Mouse (Mus musculus) heart, embryonic 11.5 days (tissue): ENCODE results near the gene Pigv. TPM values are rescaled to one million over a fixed set of nuclear protein-coding genes. Genes with fewer than 3 reads are reported as not detected.

ENCODE experiments used
- ATAC-seq: fragments of 200-750 bp; cut with Nextera tagmentation; replicated peaks from 2 replicates; pipeline ENCODE4 v1.8.0; 2017; ENCODE audit warnings: moderate library complexity; ENCODE audit not compliant: insufficient number of reproducible peaks, low FRiP score, low TSS enrichment
- H3K27ac ChIP-seq: fragments of 300-500 bp; sonication (generic); 2 replicates; pipeline ENCODE4 v1.5.1; 2014; ENCODE audit warnings: mild to moderate bottlenecking, low read depth, low read length
- H3K27me3 ChIP-seq: fragments of 300-500 bp; sonication (generic); 2 replicates; pipeline ENCODE4 v1.6.1; 2014; ENCODE audit warnings: mild to moderate bottlenecking, low read length, mixed read lengths; ENCODE audit not compliant: control insufficient read depth, insufficient read depth
- H3K36me3 ChIP-seq: fragments of 300-500 bp; sonication (generic); 2 replicates; pipeline ENCODE4 v1.6.1; 2014; ENCODE audit warnings: mild to moderate bottlenecking, low read length, moderate library complexity, mixed read lengths; ENCODE audit not compliant: control insufficient read depth, insufficient read depth
- H3K4me1 ChIP-seq: fragments of 300-500 bp; sonication (generic); 2 replicates; pipeline ENCODE4 v1.6.1; 2014; ENCODE audit warnings: low read length; ENCODE audit not compliant: control insufficient read depth, insufficient read depth
- H3K4me2 ChIP-seq: fragments of 300-500 bp; sonication (generic); 2 replicates; pipeline ENCODE4 v1.6.1; 2014; ENCODE audit warnings: mild to moderate bottlenecking, moderate library complexity
- H3K4me3 ChIP-seq: fragments of 300-500 bp; sonication (generic); 2 replicates; pipeline ENCODE4 v1.5.1; 2014; ENCODE audit warnings: low read depth, low read length
- H3K9ac ChIP-seq: fragments of 300-500 bp; sonication (generic); 2 replicates; pipeline ENCODE4 v1.6.1; 2014; ENCODE audit warnings: mild to moderate bottlenecking, low read depth, low read length, moderate library complexity
- H3K9me3 ChIP-seq: fragments of 300-500 bp; sonication (generic); replicated peaks from 2 replicates; pipeline ENCODE4 v1.6.1; 2016; ENCODE audit warnings: low read length; ENCODE audit not compliant: control insufficient read depth
- WGBS: fragments of 180-500 bp; shearing (Covaris S2); extraction: QIAGEN DNeasy Blood & Tissue Kit; methylation state at CpG from one replicate; pipeline ENCODE4 v1.1.7; 2014; ENCODE audit not compliant: insufficient replicate concordance; 5-methylcytosine and 5-hydroxymethylcytosine counted together
- polyA plus RNA-seq: library from polyadenylated mRNA; unstranded; fragments of >200 nt; fragmentation: Nextera tagmentation; extraction: Ambion mirVana; gene quantifications from 2 replicates; pipeline ENCODE4 v1.2.1, GENCODE M21; 2014

Pigv gene
- polyA plus RNA-seq, 1 experiment from 2014 or later: 13.9 TPM

DNA sequence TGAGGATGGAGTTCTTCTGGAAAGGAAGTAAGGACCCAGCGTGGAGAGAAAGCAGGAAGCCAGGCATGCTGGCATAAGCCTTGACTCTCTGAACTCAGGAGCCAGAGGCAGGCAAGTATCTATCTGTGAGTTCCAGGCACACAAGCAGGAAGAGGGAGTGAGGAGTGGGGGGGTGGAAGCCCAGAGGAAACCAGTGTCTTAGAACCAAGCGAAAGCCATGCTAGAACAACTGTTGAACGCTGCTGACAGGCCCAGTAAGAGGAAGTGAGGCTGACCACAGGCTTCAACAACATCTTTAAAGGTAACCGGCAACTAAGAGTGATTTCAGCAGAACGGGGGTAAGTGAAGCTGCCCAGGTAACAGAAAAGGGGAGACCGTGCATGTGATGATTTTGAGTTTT, 6.2 kb downstream of the Pigv start:
- Histone ChIP-seq H3K27ac (no peak overlapping the region), H3K36me3 (0 out of 2 replicates have a peak, but pooled peaks cover 2% of the 10 kb centered on the region)
- no peak for ATAC-seq

DNA sequence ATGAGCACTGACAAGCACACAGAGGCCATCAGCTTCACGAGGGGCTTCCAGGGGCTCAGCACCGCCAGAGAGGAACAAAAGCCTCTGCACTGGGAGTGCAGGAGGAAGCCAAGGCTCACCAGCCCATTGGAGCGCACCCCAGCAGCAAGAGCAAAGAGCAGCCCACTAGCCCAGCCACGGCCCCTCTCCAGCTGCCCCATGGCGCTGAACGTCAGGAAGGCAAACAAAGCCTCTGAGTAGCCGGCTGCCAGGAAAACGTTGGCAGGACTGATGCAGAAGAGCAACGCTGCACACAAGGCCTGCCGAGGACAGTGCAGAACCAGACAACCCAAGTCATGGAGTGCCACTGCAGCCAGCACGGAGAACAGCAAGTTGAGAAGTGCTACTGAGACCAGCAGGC, 7.3 kb downstream of the Pigv start:
- WGBS: 68% methylated on average over 11 of the region's 11 CpGs
- H3K27me3 ChIP-seq: no peaks in the 10 kb centered on the region

More for the DNA sequence above, 6.2 kb downstream of the Pigv start:
- Histone ChIP-seq H3K4me3 (no peak overlapping the region), H3K9ac (no peak overlapping the region), H3K27me3 (no peaks in the 10 kb centered on the region), H3K4me2 (no peak overlapping the region), H3K4me1 (peaks cover 9% of the 10 kb centered on the region), H3K9me3 (no peaks in the 10 kb centered on the region)
- 57% methylated on average over 6 of the region's 6 CpGs for WGBS

DNA sequence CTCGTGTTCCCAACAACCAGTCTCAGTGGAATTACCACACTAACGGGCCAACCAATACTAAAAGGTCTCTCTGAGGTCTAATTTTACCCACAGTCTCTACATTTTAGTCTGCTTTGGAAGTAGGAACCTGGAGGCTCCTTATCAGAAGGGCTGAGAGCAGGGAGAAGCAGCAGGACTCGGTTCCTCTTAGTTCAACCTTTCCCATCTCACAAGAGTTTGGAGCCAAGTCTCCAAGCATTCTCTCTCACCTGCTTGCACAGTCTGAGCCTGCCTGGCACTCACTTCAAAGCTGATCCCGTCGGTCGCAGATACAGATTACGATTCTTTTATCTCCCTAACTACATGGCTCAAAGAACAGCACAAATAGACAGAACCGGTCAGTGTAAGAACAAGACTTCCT, 9.5 kb downstream of the Pigv start:
- no peak for ATAC-seq
- H3K36me3 ChIP-seq: no peaks in the 10 kb centered on the region
- no peak overlapping the region for H3K9ac ChIP-seq
- H3K27ac ChIP-seq: no peak overlapping the region
- H3K27me3 ChIP-seq: no peaks in the 10 kb centered on the region
- no peaks in the 10 kb centered on the region for H3K9me3 ChIP-seq
- H3K4me1 ChIP-seq: peaks cover 18% of the 10 kb centered on the region
- no peak overlapping the region for H3K4me2 ChIP-seq
- H3K4me3 ChIP-seq: no peak overlapping the region
- 66% methylated on average over 8 of the region's 8 CpGs for WGBS

More for the DNA sequence above, 7.3 kb downstream of the Pigv start:
- ATAC-seq: no peak
- H3K36me3 ChIP-seq: 0 out of 2 replicates have a peak, but pooled peaks cover 2% of the 10 kb centered on the region
- no peak overlapping the region for H3K4me2 ChIP-seq
- no peak overlapping the region for H3K4me3 ChIP-seq
- H3K4me1 ChIP-seq: peaks cover 11% of the 10 kb centered on the region
- no peaks in the 10 kb centered on the region for H3K9me3 ChIP-seq
- H3K27ac ChIP-seq: no peak overlapping the region
- H3K9ac ChIP-seq: no peak overlapping the region

DNA sequence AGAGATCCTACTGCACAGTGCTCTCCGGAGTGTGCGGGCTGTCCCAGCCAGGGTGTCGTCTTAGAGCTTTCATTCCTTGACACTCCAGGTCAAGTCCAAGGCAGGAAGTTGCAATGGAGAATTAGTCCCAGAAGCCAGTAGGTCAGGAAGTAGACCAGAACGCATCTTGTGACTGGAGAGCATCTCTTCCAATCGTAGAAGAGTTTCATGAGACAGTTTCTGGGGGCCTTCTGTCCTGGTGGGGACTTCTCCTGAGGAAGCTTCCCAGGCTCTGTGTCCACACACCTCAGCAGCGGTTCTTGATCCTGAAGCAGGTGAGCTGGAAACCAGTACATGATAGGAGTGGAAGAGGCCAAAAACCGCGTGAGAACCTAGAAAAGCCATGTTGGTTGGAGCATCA, 10.0 kb downstream of the Pigv start:
- 87% methylated on average over 8 of the region's 8 CpGs for WGBS
- H3K9me3 ChIP-seq: no peaks in the 10 kb centered on the region
- no peaks in the 10 kb centered on the region for H3K27me3 ChIP-seq
- H3K4me1 ChIP-seq: peaks cover 18% of the 10 kb centered on the region
- no peak overlapping the region for H3K27ac ChIP-seq
- H3K36me3 ChIP-seq: no peaks in the 10 kb centered on the region
- no peak overlapping the region for H3K9ac ChIP-seq
- ATAC-seq: no peak
- no peak overlapping the region for H3K4me3 ChIP-seq
- no peak overlapping the region for H3K4me2 ChIP-seq

DNA sequence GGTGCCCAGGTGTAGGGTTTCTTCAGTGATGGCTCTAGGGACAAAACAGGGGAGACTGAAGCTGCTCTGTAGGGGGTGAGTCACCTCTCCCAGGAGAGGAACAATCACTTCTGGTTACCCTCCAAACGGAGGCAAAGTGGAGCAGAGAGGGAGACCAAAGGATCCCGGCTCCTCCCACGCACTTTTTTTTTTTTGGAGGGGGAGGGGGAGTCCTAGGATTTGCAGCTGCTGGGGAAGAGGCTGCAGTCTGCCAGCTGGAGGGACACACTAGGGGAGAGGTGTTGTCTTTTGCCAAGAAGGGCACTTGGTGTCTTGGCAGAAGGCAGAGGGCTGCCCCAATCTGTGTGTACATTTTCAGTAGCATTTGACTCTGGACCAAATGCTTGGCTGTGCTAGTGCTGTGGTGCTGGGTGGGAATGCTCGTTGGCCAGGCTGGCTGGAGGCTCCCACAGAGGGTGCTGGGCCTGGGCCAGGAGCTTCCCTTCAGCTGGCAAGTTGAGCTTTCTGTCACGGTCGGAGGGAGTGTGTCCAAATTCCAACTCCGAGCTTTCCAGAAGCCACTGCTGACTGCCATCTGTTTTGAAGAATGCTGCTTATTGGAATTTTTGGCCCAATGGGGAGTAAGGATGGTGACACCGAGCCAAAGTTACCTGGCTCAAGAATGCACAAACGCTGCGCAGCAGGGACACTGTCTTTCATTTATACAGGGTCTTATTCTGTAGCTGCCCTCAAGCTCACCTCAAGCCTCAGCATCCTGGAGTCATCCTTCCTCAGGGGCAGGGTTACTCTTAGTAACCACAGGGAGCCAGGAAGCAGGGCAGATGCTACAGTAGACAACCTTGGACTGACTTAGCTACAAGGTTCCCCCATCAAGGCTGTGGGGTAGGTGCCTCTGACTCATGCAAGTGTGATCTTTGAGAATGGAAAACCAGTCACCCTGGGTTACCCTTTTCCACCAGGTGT, 12.0 kb downstream of the Pigv start:
- peak overlapping the region; percentile 58; the same call in 1 of the 2 replicates for H3K9ac ChIP-seq
- 19% methylated on average over 10 of the region's 10 CpGs for WGBS
- H3K4me3 ChIP-seq: peak overlapping the region; percentile 26
- H3K27ac ChIP-seq: peak overlapping the region; percentile 85
- H3K27me3 ChIP-seq: no peaks in the 10 kb centered on the region
- peaks cover 20% of the 10 kb centered on the region for H3K4me1 ChIP-seq
- no peaks in the 10 kb centered on the region for H3K36me3 ChIP-seq
- no peaks in the 10 kb centered on the region for H3K9me3 ChIP-seq
- peak; percentile 43; the same call in 1 of the 2 replicates for ATAC-seq
- peak overlapping the region; percentile 62 for H3K4me2 ChIP-seq

DNA sequence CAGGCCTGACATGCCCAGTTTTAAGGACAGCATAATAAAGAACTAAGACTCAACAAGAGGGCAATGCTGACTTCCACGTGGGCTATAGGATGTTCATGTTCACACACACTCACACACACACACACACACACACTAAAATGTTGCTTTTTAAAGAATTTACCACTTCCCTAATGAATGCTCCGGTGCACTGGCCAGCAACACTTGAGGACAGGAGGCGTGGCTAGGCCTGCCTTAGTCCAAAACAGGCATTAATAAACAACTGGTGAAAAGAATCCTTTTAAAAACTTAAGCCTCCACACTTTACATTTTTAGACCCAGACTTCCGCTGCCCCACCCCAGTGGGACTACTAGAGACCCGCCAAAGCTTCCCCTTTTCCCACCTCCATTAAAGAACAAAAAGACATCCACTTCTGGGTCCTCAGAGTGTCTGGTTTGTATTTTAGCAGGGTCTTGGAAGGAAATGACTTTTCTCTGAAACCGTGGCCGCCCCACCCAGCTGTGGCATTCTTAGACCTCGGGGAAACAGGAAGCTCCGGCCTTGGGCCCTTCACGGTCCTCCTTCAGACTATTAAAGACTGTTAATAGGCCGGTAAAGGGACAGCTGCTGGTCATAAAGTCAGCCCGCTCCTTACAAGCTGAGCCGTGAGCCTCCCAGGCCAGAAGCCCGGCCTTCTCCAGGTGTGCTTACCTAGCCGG, 12.8 kb downstream of the Pigv start:
- WGBS: 17% methylated on average over 15 of the region's 15 CpGs
- peak; percentile 28; the same call in 1 of the 2 replicates for ATAC-seq

DNA sequence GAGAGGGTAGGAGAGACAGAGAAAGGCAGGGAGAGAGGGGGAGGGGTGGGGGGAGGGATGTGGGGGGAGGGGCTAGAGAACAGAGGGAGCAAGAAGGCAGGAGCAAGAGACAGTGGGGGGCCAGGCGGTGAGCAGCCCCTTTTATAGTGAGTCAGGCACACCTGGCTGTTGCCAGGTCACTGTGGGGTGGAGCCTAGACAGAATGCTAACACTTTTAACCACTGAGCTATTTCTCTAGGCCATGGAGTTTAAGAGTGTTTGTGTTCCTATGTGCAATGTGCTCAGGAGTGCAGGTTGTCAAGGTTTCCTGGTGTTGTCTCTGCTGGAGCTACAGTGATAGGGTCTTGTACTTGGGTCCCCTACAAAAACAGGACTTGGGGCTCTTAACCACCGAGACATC, 13.7 kb downstream of the Pigv start:
- WGBS: 24% methylated on average over 2 of the region's 2 CpGs
- Histone ChIP-seq H3K9ac (no peak overlapping the region), H3K27me3 (no peaks in the 10 kb centered on the region), H3K4me2 (no peak overlapping the region), H3K36me3 (no peaks in the 10 kb centered on the region), H3K27ac (no peak overlapping the region), H3K4me3 (no peak overlapping the region), H3K4me1 (peaks cover 20% of the 10 kb centered on the region), H3K9me3 (no peaks in the 10 kb centered on the region)
- ATAC-seq: no peak

More for the DNA sequence above, 12.8 kb downstream of the Pigv start:
- H3K27me3 ChIP-seq: no peaks in the 10 kb centered on the region
- peak overlapping the region; percentile 62 for H3K4me2 ChIP-seq
- H3K36me3 ChIP-seq: no peaks in the 10 kb centered on the region
- peak overlapping the region; percentile 85 for H3K27ac ChIP-seq
- H3K9me3 ChIP-seq: no peaks in the 10 kb centered on the region
- peak overlapping the region; percentile 58 for H3K9ac ChIP-seq
- H3K4me1 ChIP-seq: peaks cover 20% of the 10 kb centered on the region
- H3K4me3 ChIP-seq: peak overlapping the region; percentile 26

DNA sequence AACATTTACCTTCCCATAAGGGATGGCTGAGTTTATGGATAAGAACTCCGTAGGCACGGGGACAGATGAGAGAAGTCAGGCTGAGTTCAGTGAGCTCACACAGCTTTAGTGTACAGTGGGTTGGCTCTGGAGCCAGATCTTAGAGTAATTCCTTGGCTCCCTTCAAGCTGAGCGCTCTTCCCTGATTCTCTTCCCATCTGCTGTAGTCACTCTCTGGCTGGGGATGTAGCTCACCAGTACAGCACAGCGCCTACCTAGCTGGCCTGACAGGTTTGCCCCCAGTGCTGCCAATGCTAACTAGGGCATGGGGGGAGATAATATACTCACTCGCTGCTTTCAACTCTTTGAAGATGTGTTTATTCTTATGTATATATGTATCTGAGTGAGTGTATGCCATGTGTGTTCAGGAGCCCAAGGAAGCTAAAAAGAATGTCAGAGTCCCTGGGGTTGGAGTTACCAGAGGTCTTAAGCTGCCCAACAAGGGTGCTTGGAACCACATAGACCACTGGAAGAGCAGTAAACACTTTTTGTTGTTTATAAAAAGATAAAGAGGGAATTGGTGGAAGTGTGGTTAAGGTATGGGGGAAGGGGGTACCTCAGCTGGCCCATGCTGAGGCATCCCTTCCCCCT, 14.5 kb downstream of the Pigv start:
- ATAC-seq: no peak
- Histone ChIP-seq H3K36me3 (no peaks in the 10 kb centered on the region), H3K4me2 (no peak overlapping the region), H3K9ac (no peak overlapping the region), H3K27me3 (no peaks in the 10 kb centered on the region), H3K4me1 (peaks cover 20% of the 10 kb centered on the region), H3K4me3 (no peak overlapping the region), H3K27ac (no peak overlapping the region), H3K9me3 (no peaks in the 10 kb centered on the region)
- 51% methylated on average over 5 of the region's 5 CpGs for WGBS
